Mouse (Mus musculus) hindbrain, embryonic 12.5 days (tissue): ENCODE results near the gene Dpm2. TPM values are rescaled to one million over a fixed set of nuclear protein-coding genes. Genes with fewer than 3 reads are reported as not detected.
A peak's percentile ranks its signal among the peaks of the same experiment; 100 is the strongest.

Source experiments
- ATAC-seq: fragments of 200-750 bp; cut with Nextera tagmentation; 2 replicates; pipeline ENCODE4 v1.8.0; 2017; ENCODE audit warnings: moderate TSS enrichment; ENCODE audit not compliant: low FRiP score
- H3K27ac ChIP-seq: fragments of 300-500 bp; sonication (generic); 2 replicates; pipeline ENCODE4 v1.5.1; 2016; ENCODE audit warnings: mild to moderate bottlenecking
- H3K27me3 ChIP-seq: fragments of 300-500 bp; sonication (generic); 2 replicates; pipeline ENCODE4 v1.6.1; 2016; ENCODE audit warnings: mild to moderate bottlenecking
- H3K36me3 ChIP-seq: fragments of 300-500 bp; sonication (generic); 2 replicates; pipeline ENCODE4 v1.6.1; 2016; ENCODE audit warnings: mild to moderate bottlenecking
- H3K4me1 ChIP-seq: fragments of 300-500 bp; sonication (generic); 2 replicates; pipeline ENCODE4 v1.6.1; 2016
- H3K4me2 ChIP-seq: fragments of 300-500 bp; sonication (generic); replicated peaks from 2 replicates; pipeline ENCODE4 v1.6.1; 2016; ENCODE audit warnings: mild to moderate bottlenecking
- H3K4me3 ChIP-seq: fragments of 300-500 bp; sonication (generic); 2 replicates; pipeline ENCODE4 v1.5.1; 2016; ENCODE audit warnings: mild to moderate bottlenecking
- H3K9ac ChIP-seq: fragments of 300-500 bp; sonication (generic); 2 replicates; pipeline ENCODE4 v1.6.1; 2016; ENCODE audit warnings: mild to moderate bottlenecking, moderate library complexity
- H3K9me3 ChIP-seq: fragments of 300-500 bp; sonication (generic); replicated peaks from 2 replicates; pipeline ENCODE4 v1.6.1; 2016; ENCODE audit warnings: mild to moderate bottlenecking
- WGBS: fragments of 180-500 bp; shearing (Covaris S2); methylation state at CpG from one replicate; pipeline ENCODE4 v1.1.7; 2016; 5-methylcytosine and 5-hydroxymethylcytosine counted together
- polyA plus RNA-seq: library from polyadenylated mRNA; unstranded; fragments of >200 nt; fragmentation: Nextera tagmentation; extraction: Ambion mirVana; gene quantifications from 2 replicates; pipeline ENCODE4 v1.2.1, GENCODE M21; 2016

Dpm2 gene
- polyA plus RNA-seq, 1 experiment from 2014 or later, result 117 TPM

- H3K9me3 ChIP-seq, result no peaks in the 10 kb centered on the region
- H3K27ac ChIP-seq, result no peak overlapping the region
- no peak overlapping the region for H3K4me3 ChIP-seq
- H3K27me3 ChIP-seq, result no peaks in the 10 kb centered on the region
- no peak for ATAC-seq
- peaks cover 13% of the 10 kb centered on the region; the same call in 1 of the 2 replicates for H3K4me1 ChIP-seq
- H3K36me3 ChIP-seq, result peaks cover 9% of the 10 kb centered on the region; the same call in 1 of the 2 replicates
- no peak overlapping the region for H3K4me2 ChIP-seq
- 81% methylated on average over 6 of the region's 6 CpGs for WGBS
- H3K9ac ChIP-seq, result no peak overlapping the region
Observed at GRCm38 (mm10) chr2:32591249-32591648, 20.6 kb downstream of the Dpm2 start.

- Histone ChIP-seq H3K36me3 (peaks cover 14% of the 10 kb centered on the region; the same call in 1 of the 2 replicates), H3K9ac (no peak overlapping the region), H3K4me1 (peaks cover 6% of the 10 kb centered on the region; the same call in 1 of the 2 replicates), H3K27me3 (no peaks in the 10 kb centered on the region), H3K27ac (no peak overlapping the region), H3K4me2 (no peak overlapping the region), H3K4me3 (no peak overlapping the region), H3K9me3 (no peaks in the 10 kb centered on the region)
- WGBS, result 80% methylated on average over 13 of the region's 13 CpGs
- ATAC-seq, result no peak
Observed at GRCm38 (mm10) chr2:32596725-32597124, 26.1 kb downstream of the Dpm2 start.

GRCm38 (mm10) chr2:32597248-32597647 is 26.6 kb downstream of the Dpm2 start:
- peaks cover 14% of the 10 kb centered on the region; the same call in 1 of the 2 replicates for H3K36me3 ChIP-seq
- H3K4me2 ChIP-seq, result no peak overlapping the region
- peaks cover 6% of the 10 kb centered on the region; the same call in 1 of the 2 replicates for H3K4me1 ChIP-seq
- no peak overlapping the region for H3K27ac ChIP-seq
- no peaks in the 10 kb centered on the region for H3K9me3 ChIP-seq
- H3K27me3 ChIP-seq, result no peaks in the 10 kb centered on the region
- H3K4me3 ChIP-seq, result no peak overlapping the region
- ATAC-seq, result no peak
- no peak overlapping the region for H3K9ac ChIP-seq
- WGBS, result 90% methylated on average over 5 of the region's 5 CpGs

GRCm38 (mm10) chr2:32597699-32598098 is 27.0 kb downstream of the Dpm2 start:
- 86% methylated on average over 5 of the region's 5 CpGs for WGBS
- H3K36me3 ChIP-seq, result peaks cover 14% of the 10 kb centered on the region; the same call in 1 of the 2 replicates
- no peak overlapping the region for H3K4me3 ChIP-seq
- H3K4me2 ChIP-seq, result no peak overlapping the region
- no peaks in the 10 kb centered on the region for H3K27me3 ChIP-seq
- no peak for ATAC-seq
- peaks cover 6% of the 10 kb centered on the region; the same call in 1 of the 2 replicates for H3K4me1 ChIP-seq
- no peak overlapping the region for H3K27ac ChIP-seq
- peak overlapping the region; percentile 18; the same call in 1 of the 2 replicates for H3K9ac ChIP-seq
- no peaks in the 10 kb centered on the region for H3K9me3 ChIP-seq

GRCm38 (mm10) chr2:32598506-32598905 is 27.8 kb downstream of the Dpm2 start:
- Histone ChIP-seq H3K9ac (no peak overlapping the region), H3K27me3 (no peaks in the 10 kb centered on the region), H3K36me3 (peaks cover 14% of the 10 kb centered on the region; the same call in 1 of the 2 replicates), H3K4me2 (no peak overlapping the region), H3K27ac (no peak overlapping the region), H3K9me3 (no peaks in the 10 kb centered on the region), H3K4me1 (peaks cover 6% of the 10 kb centered on the region; the same call in 1 of the 2 replicates), H3K4me3 (no peak overlapping the region)
- WGBS, result 92% methylated on average over 8 of the region's 8 CpGs
- no peak for ATAC-seq

GRCm38 (mm10) chr2:32599409-32599808 is 28.8 kb downstream of the Dpm2 start, which contains the start of gene St6galnac6:
TSS of gene St6galnac6 (plus strand) at chr2:32599709.
- Histone ChIP-seq H3K4me3 (no peak within 1 kb of the TSS), H3K4me1 (peaks cover 6% of the 10 kb centered on the region; the same call in 1 of the 2 replicates), H3K27me3 (no peaks in the 10 kb centered on the region), H3K36me3 (peaks cover 12% of the 10 kb centered on the region; the same call in 1 of the 2 replicates), H3K4me2 (no peak within 1 kb of the TSS), H3K27ac (no peak within 1 kb of the TSS), H3K9ac (no peak within 1 kb of the TSS), H3K9me3 (no peaks in the 10 kb centered on the region)
- WGBS, result 95% methylated on average over 3 of the region's 3 CpGs
- ATAC-seq, result no peak

GRCm38 (mm10) chr2:32601417-32602065 is 30.9 kb downstream of the Dpm2 start:
- peaks cover 6% of the 10 kb centered on the region; the same call in 1 of the 2 replicates for H3K4me1 ChIP-seq
- H3K36me3 ChIP-seq, result 0 out of 2 replicates have a peak, but pooled peaks cover 5% of the 10 kb centered on the region
- no peak for ATAC-seq
- no peaks in the 10 kb centered on the region for H3K9me3 ChIP-seq
- 0 out of 2 replicates have a peak, but pooled peaks cover 4% of the 10 kb centered on the region for H3K27me3 ChIP-seq
- whole genome bisulfite sequencing, result 44% methylated on average over 8 of the region's 8 CpGs
- H3K4me3 ChIP-seq, result no peak overlapping the region
- H3K27ac ChIP-seq, result no peak overlapping the region
- H3K4me2 ChIP-seq, result no peak overlapping the region
- H3K9ac ChIP-seq, result no peak overlapping the region

- 0 out of 2 replicates have a peak, but pooled peaks cover 5% of the 10 kb centered on the region for H3K27me3 ChIP-seq
- no peak overlapping the region for H3K9ac ChIP-seq
- peaks cover 15% of the 10 kb centered on the region; the same call in 1 of the 2 replicates for H3K4me1 ChIP-seq
- ATAC-seq, result no peak
- WGBS, result under 1% methylated on average over 11 of the region's 11 CpGs
- H3K9me3 ChIP-seq, result no peaks in the 10 kb centered on the region
- peak overlapping the region; percentile 37 for H3K4me2 ChIP-seq
- 0 out of 2 replicates have a peak overlapping the region, but pooled peaks have one; percentile 8 for H3K4me3 ChIP-seq
- H3K27ac ChIP-seq, result no peak overlapping the region
- H3K36me3 ChIP-seq, result 0 out of 2 replicates have a peak, but pooled peaks cover 2% of the 10 kb centered on the region
Observed at GRCm38 (mm10) chr2:32602600-32603054, 32.0 kb downstream of the Dpm2 start.

GRCm38 (mm10) chr2:32604631-32605030 is 34.0 kb downstream of the Dpm2 start:
- H3K27me3 ChIP-seq, result peaks cover 17% of the 10 kb centered on the region; the same call in 1 of the 2 replicates
- no peak overlapping the region for H3K4me2 ChIP-seq
- 50% methylated on average over 10 of the region's 10 CpGs for WGBS
- no peaks in the 10 kb centered on the region for H3K9me3 ChIP-seq
- no peak overlapping the region for H3K27ac ChIP-seq
- no peak for ATAC-seq
- H3K36me3 ChIP-seq, result no peaks in the 10 kb centered on the region
- no peak overlapping the region for H3K9ac ChIP-seq
- no peak overlapping the region for H3K4me3 ChIP-seq
- H3K4me1 ChIP-seq, result peaks cover 26% of the 10 kb centered on the region

- 11% methylated on average over 53 of the region's 55 CpGs for WGBS
- H3K4me2 ChIP-seq, result peak overlapping the region; percentile 73
- no peaks in the 10 kb centered on the region for H3K36me3 ChIP-seq
- H3K4me3 ChIP-seq, result peak overlapping the region; percentile 59
- H3K4me1 ChIP-seq, result peaks cover 32% of the 10 kb centered on the region
- no peak overlapping the region for H3K27ac ChIP-seq
- H3K27me3 ChIP-seq, result peaks cover 17% of the 10 kb centered on the region; the same call in 1 of the 2 replicates
- ATAC-seq, result peak; percentile 67
- H3K9me3 ChIP-seq, result no peaks in the 10 kb centered on the region
- H3K9ac ChIP-seq, result peak overlapping the region; percentile 80
Observed at GRCm38 (mm10) chr2:32606161-32607142, 35.8 kb downstream of the Dpm2 start.

GRCm38 (mm10) chr2:32607262-32607947 is 36.7 kb downstream of the Dpm2 start:
- Histone ChIP-seq H3K4me1 (peaks cover 29% of the 10 kb centered on the region), H3K9me3 (no peaks in the 10 kb centered on the region), H3K27me3 (peaks cover 17% of the 10 kb centered on the region; the same call in 1 of the 2 replicates), H3K4me3 (peak overlapping the region; percentile 59), H3K9ac (peak overlapping the region; percentile 80), H3K27ac (no peak overlapping the region), H3K36me3 (no peaks in the 10 kb centered on the region), H3K4me2 (peak overlapping the region; percentile 73)
- ATAC-seq, result no peak; the same call in 1 of the 2 replicates
- WGBS, result 5% methylated on average over 34 of the region's 34 CpGs
